Mouse (Mus musculus) R1 (cell line): ENCODE data around the gene Entpd7.

Experiments
- DNase-seq: peaks from one replicate; pipeline ENCODE4 v3.0.0-alpha.2; 2018; ENCODE audit warnings: low read depth, low spot score

The Entpd7 gene

GRCm38 (mm10) chr19:43724821-43725220, 35.3 kb downstream of the Entpd7 start:
- DNase-seq = peak; percentile 54

- peak; percentile 53 for DNase-seq
These were observed 37.2 kb downstream of the Entpd7 start for GRCm38 (mm10) chr19:43726510-43727146.

- peak; percentile 60 for DNase-seq
These were observed 40.0 kb downstream of the Entpd7 start for GRCm38 (mm10) chr19:43729296-43730036.

- peak; percentile 47 for DNase-seq
These were observed 40.6 kb downstream of the Entpd7 start for GRCm38 (mm10) chr19:43730037-43730428.

- DNase-seq = no peak
These were observed 41.7 kb downstream of the Entpd7 start for GRCm38 (mm10) chr19:43731157-43731556.

GRCm38 (mm10) chr19:43738409-43738808, 48.9 kb downstream of the Entpd7 start:
- DNase-seq = no peak

GRCm38 (mm10) chr19:43743401-43743800, 53.9 kb downstream of the Entpd7 start:
- DNase-seq = no peak

- no peak for DNase-seq
These were observed 56.3 kb downstream of the Entpd7 start for GRCm38 (mm10) chr19:43745740-43746139.

GRCm38 (mm10) chr19:43747877-43748276, 58.4 kb downstream of the Entpd7 start:
- DNase-seq = no peak

- DNase-seq = no peak
These were observed 60.5 kb downstream of the Entpd7 start for GRCm38 (mm10) chr19:43750008-43750407.

GRCm38 (mm10) chr19:43752489-43753225, 63.2 kb downstream of the Entpd7 start, which contains the start of the genes Cutc and Cox15:
Cutc (plus strand) TSS chr19:43752996.
Cox15 (minus strand) TSS chr19:43753000.
- DNase-seq = peak; percentile 95

- peak; percentile 81 for DNase-seq
These were observed 63.9 kb downstream of the Entpd7 start for GRCm38 (mm10) chr19:43753226-43753835.

GRCm38 (mm10) chr19:43754237-43754636, 64.8 kb downstream of the Entpd7 start:
- no peak for DNase-seq

GRCm38 (mm10) chr19:43754872-43755271, 65.4 kb downstream of the Entpd7 start:
- DNase-seq = no peak

GRCm38 (mm10) chr19:43760504-43760903, 71.0 kb downstream of the Entpd7 start:
- DNase-seq = peak; percentile 83

- peak; percentile 31 for DNase-seq
These were observed 72.2 kb downstream of the Entpd7 start for GRCm38 (mm10) chr19:43761543-43762256.

GRCm38 (mm10) chr19:43762410-43762809, 72.9 kb downstream of the Entpd7 start:
- DNase-seq = no peak

GRCm38 (mm10) chr19:43766451-43766850, 77.0 kb downstream of the Entpd7 start:
- no peak for DNase-seq

- peak; percentile 63 for DNase-seq
These were observed 78.3 kb downstream of the Entpd7 start for GRCm38 (mm10) chr19:43767549-43768322.

GRCm38 (mm10) chr19:43769366-43769960, 80.0 kb downstream of the Entpd7 start:
- no peak for DNase-seq
